Mouse (Mus musculus) adrenal gland, postnatal 4 days (tissue): Measurements from ENCODE around the gene Zbtb11. TPM values are rescaled to one million over a fixed set of nuclear protein-coding genes. Genes with fewer than 3 reads are reported as not detected.

Experiments
- DNase-seq, 2 experiments: peaks; one replicate each; pipeline ENCODE4 v3.0.0; 2021 to 2022; ENCODE audit warnings: low spot score in 2 of 2, mixed read lengths in 2 of 2
- total RNA-seq, 2 experiments: library from RNA; stranded (reverse); gene quantifications; 2 replicates each; pipeline ENCODE4 v1.2.3; 2021

Gene Zbtb11
- total RNA-seq, 2 experiments from 2014 or later: 14.7 to 15.0 TPM

DNA sequence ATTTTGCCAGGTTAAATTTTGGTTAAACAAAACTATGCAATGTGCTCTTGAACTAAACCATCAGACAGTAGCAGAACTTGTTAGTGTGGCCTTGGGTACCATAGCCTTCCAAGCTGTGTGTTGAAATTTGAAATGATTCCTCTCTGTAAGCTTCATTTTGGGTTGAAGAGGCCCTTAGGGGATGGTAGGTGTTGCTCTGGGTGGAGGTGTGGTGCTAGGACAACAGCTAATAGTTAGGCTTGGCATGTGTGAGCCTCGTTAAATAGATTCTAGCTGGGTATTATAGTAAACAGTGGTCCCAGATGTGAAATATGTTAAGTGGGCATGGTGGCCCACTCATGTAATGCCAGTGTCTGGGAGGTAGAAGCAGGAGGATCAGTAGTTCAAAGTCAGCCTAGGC lies 6.5 kb upstream of the Zbtb11 start:
- no peak for DNase-seq

GRCm38 (mm10) chr16:55969147-55969546 lies 4.5 kb upstream of the Zbtb11 start:
- no peak for DNase-seq

DNA sequence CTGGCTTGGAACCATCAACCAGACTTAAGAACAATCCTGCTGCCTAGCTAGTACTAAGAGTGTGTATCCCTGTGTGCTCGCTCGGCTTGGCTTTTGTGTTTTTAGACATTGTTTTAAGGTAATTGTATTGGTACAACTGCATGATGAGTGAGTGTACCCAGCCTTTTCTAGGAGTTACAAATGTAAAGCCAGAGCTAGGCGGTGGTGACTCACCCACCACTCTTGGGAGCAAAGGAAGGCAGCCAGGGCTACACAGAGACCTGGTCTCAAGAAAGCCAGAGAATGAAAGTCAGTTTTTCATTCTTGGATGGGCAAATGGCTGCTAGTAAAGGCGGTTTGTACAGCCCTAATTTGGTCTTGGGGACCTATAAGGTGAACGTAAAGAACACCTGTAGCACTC lies 3.3 kb upstream of the Zbtb11 start:
- no peak for DNase-seq

DNA sequence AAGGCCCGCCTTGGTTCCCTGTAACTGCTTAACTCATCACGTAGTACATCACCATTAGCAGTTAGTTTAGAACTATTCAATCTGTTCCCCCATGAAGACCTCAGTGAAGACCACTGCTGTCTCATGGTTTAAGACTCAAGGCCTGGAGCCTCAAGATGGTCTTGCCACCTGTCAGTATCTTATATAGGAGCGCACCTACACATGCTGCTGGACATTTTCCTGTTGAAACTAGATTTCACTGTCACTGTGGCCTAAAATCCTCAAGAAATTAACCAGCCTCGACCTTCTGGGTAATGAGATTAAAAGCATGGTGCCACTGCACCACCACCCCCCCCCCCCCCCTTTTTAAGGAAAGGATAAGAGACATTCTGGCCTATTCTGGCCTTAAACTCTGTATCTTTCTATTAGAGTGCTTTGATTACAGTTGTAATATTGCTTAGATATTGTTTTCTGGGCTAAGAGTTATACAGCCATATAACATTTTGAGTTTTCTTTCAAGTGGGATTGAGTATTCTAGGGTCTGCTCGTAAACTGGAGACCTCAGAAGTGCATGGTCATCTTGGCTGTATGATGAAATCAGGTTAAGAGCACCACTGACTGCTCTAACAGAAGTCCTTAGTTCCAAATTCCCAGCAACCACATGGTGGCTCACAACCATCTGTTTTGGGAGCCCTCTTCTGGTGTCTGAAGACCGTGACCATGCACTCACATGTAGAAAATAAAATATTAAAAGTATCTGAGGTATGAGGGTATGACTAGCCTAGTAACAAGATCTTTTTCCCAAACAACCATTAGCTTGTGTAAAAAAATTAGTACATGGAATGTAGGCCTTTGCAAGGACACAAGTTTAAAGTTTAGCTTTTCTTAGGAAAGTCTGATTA lies 1.7 kb upstream of the Zbtb11 start:
- DNase-seq: no peak

GRCm38 (mm10) chr16:55972626-55973201 lies 969 bp upstream of the Zbtb11 start:
- no peak for DNase-seq

DNA sequence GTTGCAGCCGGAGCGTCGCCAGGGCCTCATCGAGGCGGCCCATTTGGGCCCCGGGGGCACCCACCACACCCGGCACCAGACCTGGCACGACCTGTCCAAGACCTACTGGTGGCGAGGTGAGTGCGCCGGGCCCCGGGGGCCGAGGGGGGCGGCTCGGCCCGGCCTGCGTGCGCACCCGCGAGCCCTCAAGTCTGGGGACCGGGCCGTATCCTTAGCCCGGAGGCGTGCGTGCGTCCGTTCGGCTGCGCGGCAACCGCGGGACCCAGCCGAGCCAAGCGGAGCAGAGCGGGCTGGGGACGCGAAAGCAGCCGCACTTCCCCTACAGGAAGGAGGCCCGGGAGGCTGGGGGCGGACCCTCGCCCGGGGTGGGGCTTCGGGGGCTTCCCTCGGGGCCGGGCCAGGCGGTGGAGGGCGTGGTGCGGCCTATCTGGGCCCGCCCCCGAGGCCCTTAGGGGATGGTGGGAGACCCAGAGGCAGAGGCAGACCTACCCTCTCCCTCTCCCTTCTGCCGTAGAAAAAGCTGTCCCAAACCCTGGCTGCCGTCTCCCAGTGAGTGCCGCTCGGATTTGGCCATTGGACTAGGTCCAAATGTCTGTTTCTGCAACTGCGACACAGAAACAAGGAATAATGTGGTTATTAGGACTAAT lies 696 bp downstream of the Zbtb11 start:
- DNase-seq: peak; percentile 83 to 89

DNA sequence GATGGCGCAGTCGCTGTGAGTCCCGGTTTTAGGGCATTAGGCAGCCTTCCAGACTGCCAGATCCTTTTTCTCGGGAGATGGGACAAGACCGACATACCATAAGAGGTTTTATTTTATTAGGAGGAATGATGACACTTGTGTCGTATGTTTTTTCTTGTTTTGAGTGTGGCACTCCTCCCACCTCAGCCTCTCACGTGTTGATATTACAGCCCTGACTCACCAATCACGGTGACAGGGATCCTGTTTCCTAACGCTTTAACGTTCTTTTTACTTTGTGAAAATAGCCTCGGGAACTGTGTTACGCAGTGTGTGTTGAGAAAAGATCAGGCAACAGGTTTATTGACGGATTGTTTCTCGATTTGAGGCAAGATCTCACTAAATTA lies 1.2 kb downstream of the Zbtb11 start:
- peak in 1 of 2 experiments; percentile 15 for DNase-seq

GRCm38 (mm10) chr16:55986001-55986400 lies 12.3 kb downstream of the Zbtb11 start:
- no peak for DNase-seq

DNA sequence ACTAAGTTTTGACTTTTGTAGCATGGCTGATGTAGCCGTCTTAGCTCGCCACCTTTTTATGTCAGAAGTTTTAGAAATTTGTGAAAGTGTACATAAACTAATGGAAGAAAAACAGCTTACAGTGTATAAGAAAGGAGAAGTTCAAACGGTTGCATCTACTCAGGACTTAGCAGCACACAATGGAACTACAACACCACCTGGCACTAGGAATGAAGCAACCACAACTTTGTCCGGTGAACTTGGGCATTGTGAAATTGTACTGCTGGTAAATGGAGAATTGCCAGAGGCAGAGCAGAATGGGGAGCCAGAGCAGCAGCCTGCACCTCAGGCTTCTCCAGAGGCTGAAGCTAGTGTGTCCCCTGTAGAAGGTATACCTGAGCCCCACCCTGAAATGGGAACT lies 16.6 kb downstream of the Zbtb11 start:
- no peak for DNase-seq

DNA sequence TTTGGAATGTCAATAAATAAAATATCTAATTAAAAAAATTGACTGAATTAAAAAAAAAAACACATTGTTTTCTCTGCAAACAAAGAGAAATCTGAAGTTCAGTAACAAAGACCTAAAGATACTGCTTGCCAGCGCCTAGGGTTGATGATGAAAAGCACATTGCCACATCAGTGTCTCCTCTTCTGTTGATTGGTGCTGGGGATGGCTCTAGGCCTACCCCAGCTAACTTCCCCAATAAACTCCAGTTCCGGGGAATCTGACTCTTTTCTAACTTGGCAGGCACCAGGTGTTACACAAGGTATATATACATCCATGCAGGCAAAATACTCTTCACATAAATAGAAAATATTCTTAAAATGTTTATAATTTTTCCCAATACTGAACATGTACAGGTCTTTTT lies 20.6 kb downstream of the Zbtb11 start:
- no peak for DNase-seq

- no peak for DNase-seq
Measured at GRCm38 (mm10) chr16:56006798-56007197, 33.1 kb downstream of the Zbtb11 start.

DNA sequence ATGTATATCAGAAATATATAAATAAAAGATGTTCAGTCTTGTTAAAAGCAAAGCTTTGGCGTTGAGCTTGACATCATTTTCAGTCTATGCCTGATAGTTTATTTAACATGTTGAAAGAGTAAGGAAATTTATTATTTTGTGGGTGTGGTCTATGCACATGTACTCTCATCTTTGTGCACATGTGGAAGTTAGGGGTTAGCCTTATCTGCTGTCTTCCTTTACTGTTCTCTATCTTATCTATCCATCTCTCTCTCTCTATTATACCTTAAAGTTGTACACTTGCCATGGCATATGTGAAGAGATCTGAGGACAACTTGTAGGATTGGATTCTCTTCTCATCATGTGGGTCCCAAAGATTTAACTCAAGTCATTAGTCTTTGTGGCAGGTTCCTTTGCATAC lies 35.2 kb downstream of the Zbtb11 start:
- no peak for DNase-seq

DNA sequence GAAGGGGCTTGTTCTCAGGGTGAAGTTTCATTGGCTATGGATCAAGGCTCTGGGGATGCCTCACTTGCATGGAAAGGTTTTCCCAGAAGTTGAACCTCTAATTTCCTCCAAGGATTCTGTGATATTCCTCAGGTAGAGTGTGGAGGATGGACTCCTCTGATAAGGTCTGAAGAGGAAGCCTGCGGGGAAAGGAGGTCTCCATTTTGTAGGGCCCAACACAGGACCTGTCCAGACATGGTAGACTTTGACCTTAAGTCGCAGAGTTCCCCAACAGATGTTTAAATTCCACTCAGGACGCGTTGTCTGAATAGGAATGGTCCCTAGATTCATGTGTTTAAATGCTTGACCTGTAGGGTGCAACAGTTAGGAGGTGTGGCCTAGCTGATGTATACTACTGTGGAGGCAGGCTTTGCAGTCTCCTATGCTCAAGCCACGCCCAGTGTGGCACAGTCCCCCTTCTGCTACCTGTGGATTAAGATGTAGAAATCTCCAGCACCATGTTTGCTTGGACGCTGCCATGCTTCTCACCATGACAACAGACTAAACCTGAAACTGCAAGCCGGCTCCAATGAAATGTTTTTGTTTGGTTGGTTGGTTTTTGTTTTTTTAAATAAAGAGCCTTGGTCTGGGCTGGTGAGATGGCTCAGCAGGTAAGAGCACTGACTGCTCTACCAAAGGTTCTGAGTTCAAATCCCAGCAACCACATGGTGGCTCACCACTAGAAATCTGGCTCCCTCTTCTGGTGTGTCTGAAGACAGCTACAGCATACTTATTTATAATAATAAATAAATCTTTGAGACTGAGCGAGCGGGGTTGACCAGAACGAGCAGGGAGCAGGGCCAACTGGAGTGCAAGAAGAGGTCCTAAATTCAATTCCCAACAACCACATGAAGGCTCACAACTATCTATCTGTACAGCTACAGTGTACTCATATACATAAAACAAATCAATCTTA lies 39.4 kb downstream of the Zbtb11 start:
- no peak for DNase-seq

DNA sequence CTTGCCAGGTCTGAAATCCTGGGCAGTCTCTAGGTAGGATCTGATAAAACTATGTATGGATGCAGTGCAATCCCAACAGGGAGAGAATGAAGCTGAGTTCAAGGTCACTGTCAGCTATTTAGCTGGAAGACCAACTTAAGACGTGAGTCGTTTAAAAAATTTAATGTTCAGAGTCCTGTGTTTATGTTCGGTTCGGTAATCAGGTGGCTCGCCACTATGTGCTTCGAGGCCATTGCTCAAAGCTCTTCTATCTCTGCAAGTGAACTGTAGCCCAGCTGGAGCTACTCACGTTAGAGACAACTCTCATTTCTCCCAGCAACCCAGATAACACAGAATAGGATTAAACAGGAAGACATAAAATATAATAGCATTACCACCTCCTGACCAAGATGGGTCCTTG lies 40.4 kb downstream of the Zbtb11 start:
- no peak for DNase-seq

DNA sequence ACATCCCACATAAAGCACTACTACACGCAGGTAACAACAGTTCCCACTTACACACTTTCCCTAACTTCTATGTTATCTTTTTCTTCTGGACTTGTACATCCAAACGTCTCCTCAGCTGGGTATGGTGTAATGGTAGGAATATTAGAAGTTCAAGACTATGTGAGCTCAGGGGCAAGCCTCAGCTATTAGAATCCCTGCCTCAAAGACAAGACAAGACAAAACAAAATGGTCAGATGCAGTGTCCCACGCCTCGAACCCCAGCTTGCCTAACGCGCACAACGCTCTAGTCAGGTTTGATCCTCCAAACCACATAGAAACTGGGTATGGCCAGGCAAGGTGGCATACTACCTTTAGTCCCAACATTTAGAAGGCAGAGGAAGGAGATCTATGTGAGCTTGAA lies 46.0 kb downstream of the Zbtb11 start:
- no peak for DNase-seq

GRCm38 (mm10) chr16:56027854-56028629 lies 54.4 kb downstream of the Zbtb11 start:
- no peak for DNase-seq

DNA sequence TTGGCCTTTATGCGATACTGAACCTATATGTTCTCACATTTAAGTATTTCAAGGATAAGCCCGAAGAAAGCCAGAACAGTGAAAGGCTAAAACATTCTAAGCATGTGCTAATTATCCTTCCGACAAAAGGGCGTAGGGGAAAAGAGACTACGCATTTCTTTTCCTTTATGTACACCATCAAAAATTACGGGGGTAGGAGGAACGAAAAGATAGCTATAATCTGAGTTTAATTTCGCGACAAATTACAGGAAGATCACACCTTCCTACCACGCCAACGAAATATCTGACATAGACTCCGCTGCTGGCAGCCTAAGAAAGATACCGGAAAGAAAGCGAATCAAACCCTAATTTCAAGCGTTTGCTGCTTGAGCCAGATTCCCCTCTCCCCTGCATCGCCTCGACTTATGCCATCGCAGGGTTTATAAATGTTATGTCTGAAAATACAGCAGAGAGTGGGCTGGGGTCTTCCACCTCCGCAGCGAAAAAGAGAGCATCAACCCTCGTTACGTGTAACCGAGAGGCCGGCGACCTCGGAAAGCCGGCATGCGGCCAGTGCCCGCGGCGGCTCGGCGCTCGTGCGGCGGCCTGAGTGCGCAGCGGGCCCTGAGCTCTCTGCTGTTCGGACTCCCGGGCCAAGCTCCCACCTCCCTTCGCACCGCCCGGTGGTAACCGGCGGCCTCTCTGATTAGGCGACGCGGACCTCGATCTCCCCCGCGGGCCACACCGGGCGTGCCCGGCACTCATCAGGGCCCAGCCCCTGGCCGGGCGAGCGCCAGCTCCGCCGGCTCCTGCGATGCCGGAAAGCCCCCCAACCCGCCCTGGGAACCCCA lies 55.3 kb downstream of the Zbtb11 start:
- DNase-seq: no peak

GRCm38 (mm10) chr16:56029661-56030082 lies 56.0 kb downstream of the Zbtb11 start, which contains the start of gene Pcnp:
Gene Pcnp (minus strand): TSS chr16:56029739.
- DNase-seq: peak; percentile 94

- no peak for DNase-seq
Measured at GRCm38 (mm10) chr16:56034566-56034965, 60.9 kb downstream of the Zbtb11 start.
